Mouse (Mus musculus): ENCODE measurements around the gene Fhit. TPM values are rescaled to one million over a fixed set of nuclear protein-coding genes. Genes with fewer than 3 reads are reported as not detected.
"Not testable (repeated sequence)": the region's sequence is repeated elsewhere in the genome, so short reads cannot be mapped to it uniquely, and the experiment has no call there.

Gene Fhit
- 1 to 10 TPM; 5.1 to 6.5 TPM for total RNA-seq (2021)
- long read RNA-seq, experiment 1 = 0 reads
- long read RNA-seq, experiment 2 = 0 reads

DNA sequence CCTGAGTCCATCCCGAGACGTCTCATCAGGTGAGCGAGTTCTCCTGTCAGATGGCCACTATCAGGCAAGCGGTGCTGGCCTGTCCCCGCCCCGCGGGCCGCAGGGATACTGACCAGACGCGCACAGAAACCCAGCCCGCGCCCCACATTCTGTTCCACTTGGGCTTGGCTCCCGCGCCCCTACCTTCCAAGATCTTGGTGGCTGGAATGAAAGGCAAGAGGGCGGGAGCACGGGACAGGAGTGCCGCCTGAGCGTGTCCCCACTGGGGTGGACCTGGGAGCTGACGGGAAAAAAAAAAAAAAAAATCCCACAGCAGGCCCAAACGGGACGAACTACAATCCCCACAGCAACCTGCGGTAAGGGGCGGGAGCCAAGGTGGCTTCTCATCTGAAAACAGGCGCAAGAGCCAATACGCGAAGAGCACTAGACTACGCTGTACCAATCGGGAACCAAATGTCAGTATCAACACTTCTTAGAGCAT, at the start of gene Fhit:
Gene Fhit, minus strand, starts transcription at position 285 of the 481 bp plus-strand sequence.
- peak; percentile 87 to 97 for DNase-seq (ENCODE audit: low spot score in 2 of 2)

DNA sequence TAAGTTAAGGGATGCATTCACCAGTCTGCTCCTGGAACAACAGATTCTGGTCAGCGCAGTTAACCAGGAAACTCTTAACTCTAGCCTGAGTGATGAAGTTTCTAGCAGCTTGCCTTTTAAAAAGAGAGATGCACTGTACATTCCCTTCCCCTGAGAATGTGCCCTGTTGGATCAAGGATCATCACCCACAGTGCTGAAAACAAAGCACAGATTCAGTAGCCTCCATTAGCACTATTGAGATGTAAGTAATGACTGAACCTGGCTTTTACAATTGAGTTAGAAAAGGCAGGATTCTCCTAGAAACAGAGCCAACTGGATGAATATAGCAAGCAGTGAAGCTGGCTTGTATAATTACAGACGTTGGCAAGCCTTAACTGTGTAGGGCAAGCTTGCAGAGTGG, 45.0 kb upstream of the Fhit start:
- no peak for DNase-seq (ENCODE audit: low spot score in 2 of 2)

DNA sequence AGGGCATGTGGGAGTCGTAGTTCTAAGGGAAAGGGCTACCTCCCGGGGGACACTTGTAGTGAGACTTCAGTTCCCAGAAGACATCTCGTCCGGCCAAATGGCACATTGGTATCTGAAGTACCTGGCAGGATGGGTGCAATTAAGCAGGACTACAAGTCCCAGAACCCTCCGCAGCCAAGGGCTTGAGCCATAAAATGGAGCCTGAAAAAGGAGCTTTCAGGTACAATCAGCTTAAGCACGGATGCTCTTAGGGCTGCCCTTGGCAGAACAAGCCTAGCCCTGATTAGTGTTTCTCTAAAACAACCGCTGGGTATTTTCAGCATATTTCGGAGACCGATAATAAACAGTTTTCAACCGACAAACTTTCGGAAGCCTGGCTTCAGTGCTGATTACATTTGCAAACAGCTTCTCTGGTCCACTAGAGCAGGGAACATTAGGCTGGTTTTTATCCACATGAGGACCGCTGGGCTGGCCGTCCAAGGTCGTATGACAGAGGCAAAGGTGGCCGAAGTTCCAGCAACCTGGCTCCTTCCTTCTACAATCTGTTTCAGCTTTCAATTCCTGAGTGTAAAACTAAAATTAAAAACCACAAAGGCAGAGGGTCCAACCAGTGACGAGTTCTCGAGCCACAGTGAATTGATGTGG, 907 bp downstream of the Fhit start:
- peak; percentile 65 to 86 for DNase-seq (ENCODE audit: low spot score in 2 of 2)

DNA sequence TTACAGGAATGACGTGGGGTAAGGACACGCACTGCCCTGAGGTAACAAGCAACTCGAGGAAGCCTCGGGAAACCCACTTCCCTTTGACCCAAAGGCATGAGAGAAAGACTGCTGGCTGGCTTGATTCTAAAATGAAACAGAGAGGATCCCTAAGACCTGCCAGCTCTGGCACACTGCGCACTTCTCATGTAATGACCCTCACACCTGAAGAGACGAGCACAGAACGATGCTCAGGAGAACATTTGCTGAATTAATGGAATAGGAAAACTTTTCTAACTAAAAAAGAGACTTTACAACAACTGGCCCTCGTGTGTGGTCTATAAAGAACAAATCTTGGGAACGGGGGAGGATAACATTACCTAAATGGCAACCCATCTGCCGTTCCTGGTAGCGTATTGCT, 2.2 kb downstream of the Fhit start:
- peak in 1 of 2 experiments; percentile 4 for DNase-seq (ENCODE audit: low spot score in 2 of 2)

DNA sequence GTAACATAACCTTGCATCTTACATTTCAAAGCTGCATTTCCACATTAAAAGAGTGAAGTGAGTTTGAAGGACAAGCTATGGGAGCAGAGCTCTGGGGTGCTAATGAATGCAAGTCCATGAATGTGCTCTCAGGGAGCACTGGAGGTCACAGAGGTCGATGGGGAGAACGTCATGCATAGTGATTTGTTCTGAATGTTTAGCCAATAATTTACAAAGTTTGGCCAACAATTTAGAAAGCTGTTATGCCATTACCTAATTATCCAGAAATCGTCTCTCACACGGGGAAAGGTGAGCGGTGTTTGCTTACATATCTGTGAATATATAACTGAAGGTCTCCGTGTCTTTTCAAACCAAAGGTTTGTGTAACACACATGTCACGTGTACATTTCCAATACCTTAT, 2.8 kb downstream of the Fhit start:
- no peak for DNase-seq (ENCODE audit: low spot score in 2 of 2)

- no peak for DNase-seq (ENCODE audit: low spot score in 2 of 2)
Observed at GRCm38 (mm10) chr14:11157741-11158140, 4.1 kb downstream of the Fhit start.

GRCm38 (mm10) chr14:11151634-11152321, 10.1 kb downstream of the Fhit start:
- DNase-seq (ENCODE audit: low spot score in 2 of 2) = no peak

- peak; percentile 13 to 35 for DNase-seq (ENCODE audit: low spot score in 2 of 2)
Observed at GRCm38 (mm10) chr14:11133787-11134735, 27.8 kb downstream of the Fhit start.

DNA sequence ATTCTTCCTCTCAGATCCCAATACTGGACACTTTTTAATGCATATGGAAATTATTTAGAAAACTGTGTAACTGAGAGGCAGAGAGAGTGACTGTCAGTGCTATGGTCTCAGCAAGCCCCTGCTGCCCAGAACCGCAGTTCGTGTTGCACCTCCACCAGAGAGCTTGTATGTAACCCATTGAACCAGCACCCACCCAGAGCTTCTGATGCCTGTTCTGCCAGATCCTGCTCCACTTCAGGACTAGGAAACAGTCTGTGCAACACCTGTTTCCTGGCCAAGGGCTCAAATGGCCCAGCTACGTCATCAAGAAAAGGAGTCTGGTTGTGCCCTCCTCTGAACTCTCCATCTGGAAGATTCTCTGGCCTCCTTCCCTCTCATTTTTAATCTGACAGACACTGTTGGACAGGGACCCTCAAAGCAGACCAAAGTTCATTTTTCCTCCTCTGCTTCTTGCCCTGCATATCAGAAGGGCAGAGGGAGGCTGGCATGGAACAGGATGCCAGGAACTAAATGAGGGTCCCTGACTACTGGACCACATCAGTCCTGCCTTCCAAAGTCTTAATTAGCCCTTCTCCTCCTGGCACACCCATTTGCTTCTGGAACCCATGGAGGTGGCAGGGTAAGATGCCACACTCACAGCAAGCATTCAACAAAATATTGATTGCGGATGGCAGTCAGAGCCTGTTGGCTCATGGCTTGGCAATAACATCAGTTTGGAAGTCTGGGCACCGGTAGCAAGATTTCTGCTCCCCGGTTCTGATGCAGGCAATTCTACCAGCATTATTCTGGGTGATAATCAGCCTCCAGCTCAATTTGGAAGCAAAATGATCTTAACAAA, 29.0 kb downstream of the Fhit start:
- DNase-seq (ENCODE audit: low spot score in 2 of 2) = peak; percentile 17 to 42

- no peak for DNase-seq (ENCODE audit: low spot score in 2 of 2)
Observed at GRCm38 (mm10) chr14:11125096-11125495, 36.7 kb downstream of the Fhit start.

- DNase-seq (ENCODE audit: low spot score in 2 of 2) = no peak
Observed at GRCm38 (mm10) chr14:11119076-11119475, 42.8 kb downstream of the Fhit start.

DNA sequence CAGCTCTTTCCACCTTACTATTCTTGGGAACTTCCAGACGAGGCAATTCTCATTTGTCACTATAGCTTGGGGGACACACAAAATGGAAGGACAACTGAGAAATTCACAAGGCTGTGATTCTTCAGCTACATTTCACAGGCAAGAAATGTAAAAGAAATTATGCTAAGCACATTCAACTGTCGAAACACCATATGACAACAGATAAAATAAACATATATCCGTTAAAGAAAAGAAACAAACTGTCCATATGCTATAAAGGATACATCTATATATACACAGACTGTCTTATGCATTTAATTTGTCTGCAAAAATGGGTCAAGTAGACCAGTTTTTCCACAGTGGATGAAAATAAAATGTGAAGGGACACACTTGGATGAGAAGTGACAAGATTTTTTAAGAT, 76.2 kb downstream of the Fhit start:
- no peak for DNase-seq (ENCODE audit: low spot score in 2 of 2)

- DNase-seq (ENCODE audit: low spot score in 2 of 2) = no peak
Observed at GRCm38 (mm10) chr14:11083946-11084345, 77.9 kb downstream of the Fhit start.

DNA sequence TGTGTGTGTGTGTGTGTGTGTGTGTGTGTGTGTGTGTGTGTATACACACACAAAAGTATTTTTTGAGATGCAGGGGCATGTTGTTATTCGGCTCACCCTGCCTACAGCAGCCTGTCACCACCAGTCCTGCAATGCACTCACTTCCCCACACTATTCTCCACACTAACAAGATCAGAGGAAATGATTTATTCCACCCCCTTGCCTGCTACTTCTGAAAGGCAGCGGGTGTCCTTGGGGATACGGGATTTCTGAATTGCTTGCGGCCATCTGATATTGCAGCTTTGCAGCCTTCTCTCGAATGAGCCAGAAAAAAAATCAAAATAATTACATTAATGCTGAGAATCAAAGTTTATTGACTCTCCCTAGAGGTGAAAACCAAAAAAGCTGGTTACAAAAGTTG, 78.4 kb downstream of the Fhit start:
- peak in 1 of 2 experiments; percentile 4 for DNase-seq (ENCODE audit: low spot score in 2 of 2)

DNA sequence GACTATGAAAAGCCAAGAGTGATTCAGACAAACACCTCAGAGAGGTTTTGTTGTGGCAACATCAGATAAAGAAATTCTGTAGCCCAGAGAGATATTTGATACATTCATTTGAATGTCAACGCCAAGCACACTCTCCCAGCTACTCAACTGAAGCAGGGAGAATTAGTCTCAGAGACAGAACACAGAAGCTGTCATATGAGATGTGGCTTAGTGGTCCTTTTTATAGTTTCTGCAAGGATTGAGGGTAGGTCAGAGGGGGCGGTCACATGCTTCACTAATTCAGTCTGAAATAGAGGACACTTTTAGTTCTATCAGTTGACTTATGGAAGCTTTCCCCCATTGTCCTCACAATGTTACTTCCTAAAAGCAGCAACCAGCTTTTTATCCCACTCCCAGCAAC, 98.2 kb downstream of the Fhit start:
- no peak for DNase-seq (ENCODE audit: low spot score in 2 of 2)

- no peak for DNase-seq (ENCODE audit: low spot score in 2 of 2)
Observed at GRCm38 (mm10) chr14:11060221-11060620, 101.6 kb downstream of the Fhit start.

DNA sequence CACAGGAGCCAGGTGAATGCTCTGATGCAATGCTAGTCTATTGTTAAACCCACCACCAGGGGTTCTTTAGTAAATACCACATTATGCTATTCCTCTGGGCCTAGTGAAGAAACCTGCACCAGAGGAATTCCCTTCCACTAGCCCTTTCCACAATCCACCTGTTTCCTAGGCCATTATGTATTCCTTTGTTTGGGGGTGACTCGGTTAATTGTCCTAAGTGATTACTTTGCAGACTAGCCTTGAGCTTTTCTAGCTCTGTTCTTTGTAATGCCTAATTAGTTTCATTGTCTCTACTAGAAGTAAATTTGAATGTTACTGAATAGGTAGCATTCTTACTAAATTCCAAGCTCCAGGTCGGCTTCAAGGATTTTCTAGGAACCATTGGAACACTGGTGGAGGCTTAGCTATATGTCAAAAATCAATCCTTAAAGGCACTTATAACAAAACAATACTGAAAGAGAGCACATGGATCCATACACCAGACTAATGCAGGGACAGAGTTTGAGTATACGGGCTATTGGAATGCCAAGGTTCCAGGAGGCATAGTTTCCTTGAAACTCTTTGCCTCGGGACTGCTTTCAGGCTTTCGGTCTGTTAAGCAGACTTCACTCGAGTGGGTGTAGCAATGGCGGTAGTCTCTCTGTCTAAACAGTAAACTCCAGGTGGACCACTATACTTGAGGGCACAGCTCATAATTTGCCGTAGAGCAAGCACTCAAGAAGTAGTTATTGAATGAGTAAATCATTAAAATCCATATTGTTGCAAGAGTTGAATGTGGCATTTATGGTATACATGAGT, 122.1 kb downstream of the Fhit start:
- DNase-seq (ENCODE audit: low spot score in 2 of 2) = not testable (repeated sequence)

GRCm38 (mm10) chr14:11021391-11021790, 140.4 kb downstream of the Fhit start:
- DNase-seq (ENCODE audit: low spot score in 2 of 2) = no peak

- no peak for DNase-seq (ENCODE audit: low spot score in 2 of 2)
Observed at GRCm38 (mm10) chr14:10978651-10979050, 183.2 kb downstream of the Fhit start.

GRCm38 (mm10) chr14:10941647-10942046, 220.2 kb downstream of the Fhit start:
- no peak for DNase-seq (ENCODE audit: low spot score in 2 of 2)

Data from layer of hippocampus, postnatal 14 days (tissue).